Mouse (Mus musculus) granulocyte monocyte progenitor cell, adult 5-6 weeks (primary cell): ENCODE measurements at regions not wholly inside any gene's neighbourhood (a gene's known extent, or its start where the extent isn't known, plus 50 kb on each side); places are given as distances from the start of the nearest gene placed in this dataset.

ENCODE experiments used
- ATAC-seq: replicated peaks from 2 replicates; pipeline ENCODE4 v1.8.0; 2016; ENCODE audit warnings: mild to moderate bottlenecking, moderate TSS enrichment, inconsistent platforms; ENCODE audit not compliant: poor library complexity, severe bottlenecking

GRCm38 (mm10) chr5:80484676-80485075 is 535.3 kb upstream of the Adgrl3 start:
- no peak for ATAC-seq

- ATAC-seq = no peak
Measured at GRCm38 (mm10) chr5:80488332-80488731, 531.6 kb upstream of the Adgrl3 start.

- ATAC-seq = no peak
Measured at GRCm38 (mm10) chr5:80508672-80509071, 511.3 kb upstream of the Adgrl3 start.

GRCm38 (mm10) chr5:80539997-80540396 is 479.9 kb upstream of the Adgrl3 start:
- no peak for ATAC-seq

- ATAC-seq = no peak
Measured at GRCm38 (mm10) chr5:80551673-80552072, 468.3 kb upstream of the Adgrl3 start.

GRCm38 (mm10) chr5:80578741-80579140 is 441.2 kb upstream of the Adgrl3 start:
- ATAC-seq = no peak

GRCm38 (mm10) chr5:80611571-80611970 is 408.4 kb upstream of the Adgrl3 start:
- no peak for ATAC-seq

- no peak for ATAC-seq
Measured at GRCm38 (mm10) chr5:80627225-80627624, 392.7 kb upstream of the Adgrl3 start.

GRCm38 (mm10) chr5:80659043-80659442 is 360.9 kb upstream of the Adgrl3 start:
- ATAC-seq = no peak

GRCm38 (mm10) chr5:80659530-80659929 is 360.4 kb upstream of the Adgrl3 start:
- no peak for ATAC-seq

- ATAC-seq = no peak
Measured at GRCm38 (mm10) chr5:80670258-80670947, 349.5 kb upstream of the Adgrl3 start.

GRCm38 (mm10) chr5:80683431-80683830 is 336.5 kb upstream of the Adgrl3 start:
- ATAC-seq = no peak

- no peak for ATAC-seq
Measured at GRCm38 (mm10) chr5:80700848-80701247, 319.1 kb upstream of the Adgrl3 start.

- ATAC-seq = no peak
Measured at GRCm38 (mm10) chr5:80704732-80705131, 315.2 kb upstream of the Adgrl3 start.

- ATAC-seq = peak; percentile 37
Measured at GRCm38 (mm10) chr5:80706645-80707056, 313.3 kb upstream of the Adgrl3 start.
